Mouse (Mus musculus) heart, postnatal 0 days (tissue): ENCODE results near the gene Olfr985.

Source experiments
- CTCF ChIP-seq: IDR thresholded peaks from 2 replicates; pipeline ENCODE4 v1.5.1; 2016; ENCODE audit warnings: antibody characterized with exemption, control low read depth, low read depth
- EP300 ChIP-seq: IDR thresholded peaks from 2 replicates; pipeline ENCODE4 v1.6.1; 2016; ENCODE audit warnings: antibody characterized with exemption, low read depth

DNA sequence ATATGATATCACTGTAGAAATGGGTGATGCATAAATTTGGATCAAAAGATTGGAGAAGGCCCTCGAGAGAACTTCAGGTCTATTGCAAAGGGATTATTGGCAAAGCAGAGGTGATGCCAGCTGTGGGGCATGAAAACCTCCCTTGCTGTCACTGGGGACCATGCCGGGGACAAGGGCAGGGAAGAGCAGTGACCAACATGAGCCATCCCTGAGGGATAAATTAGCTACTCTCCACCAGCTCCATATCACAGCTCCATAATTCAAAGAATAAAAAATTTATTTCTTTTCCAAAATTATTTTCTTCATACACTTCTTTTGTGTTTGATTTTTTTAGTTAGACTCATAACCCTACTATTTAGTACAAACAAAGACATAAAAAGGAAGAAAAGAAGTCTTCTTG, 15.9 kb downstream of the Olfr985 start, which contains the start of gene Olfr984:
- TF ChIP-seq CTCF (no peak), EP300 (no peak)
